Mouse (Mus musculus): ENCODE data around the gene Lpcat3. TPM values are rescaled to one million over a fixed set of nuclear protein-coding genes. Genes with fewer than 3 reads are reported as not detected.

Lpcat3 gene
- polyA plus RNA-seq, 1 experiment = not detected

DNA sequence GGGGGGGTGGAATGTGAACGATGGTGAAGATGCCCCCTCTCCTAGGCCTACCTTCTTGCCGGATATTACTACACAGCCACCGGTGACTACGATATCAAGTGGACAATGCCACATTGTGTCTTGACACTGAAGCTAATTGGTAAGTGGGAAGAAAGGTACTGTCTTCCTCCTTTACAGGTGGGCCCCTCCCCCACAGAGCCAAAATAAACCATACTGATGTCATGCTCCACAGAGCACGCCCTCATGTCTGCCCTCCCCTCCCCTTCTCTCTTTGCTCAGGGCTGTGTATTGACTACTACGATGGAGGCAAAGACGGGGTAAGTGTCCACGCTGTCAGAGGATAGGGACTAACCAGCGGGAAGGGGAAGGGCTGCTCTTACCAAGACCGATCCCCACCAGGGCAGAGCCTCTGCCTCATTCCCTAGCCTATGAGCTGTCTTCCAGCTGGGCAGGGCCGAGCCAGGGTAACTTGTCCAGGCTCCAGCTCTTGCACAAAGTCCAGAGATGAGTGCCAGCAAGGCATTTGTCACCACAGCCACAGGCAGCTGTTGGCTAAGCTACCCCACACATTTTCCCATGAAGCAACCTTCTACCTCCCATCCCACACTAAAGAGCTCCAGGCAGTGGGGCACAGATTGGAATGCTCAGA is 37.3 kb downstream of the Lpcat3 start:
- Histone ChIP-seq H3K27ac (ENCODE audit: insufficient read depth, low read depth, low read length) (no peak overlapping the region), H3K4me3 (ENCODE audit: insufficient read depth, low read depth, low read length) (no peak overlapping the region), H3K4me1 (ENCODE audit: control insufficient read depth, insufficient read depth, low read length) (no peaks in the 10 kb centered on the region; the same call in 1 of the 2 replicates)
- TF ChIP-seq CTCF (IDR thresholded peaks at IDR 0.05; ENCODE audit: insufficient read depth, low read depth, low read length) (no peak), POLR2A (IDR thresholded peaks at IDR 0.05; ENCODE audit: insufficient read depth, low read depth, low read length) (no peak)
- 60% methylated on average over 11 of the region's 11 CpGs for WGBS

DNA sequence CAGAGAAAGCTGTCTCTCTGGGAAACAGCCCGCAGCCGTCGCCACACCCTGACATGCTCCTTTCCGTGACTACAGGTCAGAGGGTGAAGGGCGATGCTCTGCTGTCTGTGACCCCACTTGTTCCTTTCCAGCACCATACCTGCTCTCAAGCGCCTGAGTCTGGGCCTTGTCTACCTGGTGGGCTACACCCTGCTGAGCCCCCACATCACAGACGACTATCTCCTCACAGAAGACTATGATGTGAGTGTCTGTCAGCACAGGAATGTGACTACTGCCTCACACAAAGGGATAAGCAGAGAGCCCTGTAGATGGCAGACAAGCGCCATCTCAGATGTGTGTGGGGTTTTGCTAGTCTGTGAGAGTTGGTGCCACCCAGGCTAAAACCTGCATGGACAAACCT is 38.5 kb downstream of the Lpcat3 start:
- no peak overlapping the region for H3K27ac ChIP-seq (ENCODE audit: insufficient read depth, low read depth, low read length)
- no peaks in the 10 kb centered on the region; the same call in 1 of the 2 replicates for H3K4me1 ChIP-seq (ENCODE audit: control insufficient read depth, insufficient read depth, low read length)
- 78% methylated on average over 8 of the region's 8 CpGs for WGBS
- no peak overlapping the region for H3K4me3 ChIP-seq (ENCODE audit: insufficient read depth, low read depth, low read length)
- no peak for TF ChIP-seq CTCF (IDR thresholded peaks at IDR 0.05; ENCODE audit: insufficient read depth, low read depth, low read length)
- no peak for TF ChIP-seq POLR2A (IDR thresholded peaks at IDR 0.05; ENCODE audit: insufficient read depth, low read depth, low read length)

- Histone ChIP-seq H3K27ac (ENCODE audit: insufficient read depth, low read depth, low read length) (no peak overlapping the region), H3K4me1 (ENCODE audit: control insufficient read depth, insufficient read depth, low read length) (no peaks in the 10 kb centered on the region; the same call in 1 of the 2 replicates), H3K4me3 (ENCODE audit: insufficient read depth, low read depth, low read length) (no peak overlapping the region)
- no peak for TF ChIP-seq POLR2A (IDR thresholded peaks at IDR 0.05; ENCODE audit: insufficient read depth, low read depth, low read length)
- TF ChIP-seq CTCF (IDR thresholded peaks at IDR 0.05; ENCODE audit: insufficient read depth, low read depth, low read length) = no peak
- WGBS = 88% methylated on average over 17 of the region's 17 CpGs
Measured at GRCm38 (mm10) chr6:124702102-124702783, 39.4 kb downstream of the Lpcat3 start.

DNA sequence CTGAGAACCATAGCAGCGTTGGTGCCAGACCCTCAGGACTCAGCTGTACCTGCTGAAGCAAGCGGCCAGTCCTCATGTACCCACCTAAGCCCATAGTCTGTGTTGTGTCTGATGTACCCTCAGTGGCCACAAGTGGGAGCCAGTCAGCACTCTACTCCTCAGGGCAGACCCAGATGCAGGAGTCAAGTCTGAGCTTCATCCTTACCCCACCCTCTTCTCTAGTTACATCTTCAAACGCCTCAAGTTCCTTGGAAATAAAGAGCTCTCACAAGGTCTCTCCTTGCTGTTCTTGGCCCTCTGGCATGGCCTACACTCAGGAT is 39.9 kb downstream of the Lpcat3 start:
- TF ChIP-seq CTCF (IDR thresholded peaks at IDR 0.05; ENCODE audit: insufficient read depth, low read depth, low read length) = peak; percentile 28; the same call in 1 of the 2 replicates
- no peak for TF ChIP-seq POLR2A (IDR thresholded peaks at IDR 0.05; ENCODE audit: insufficient read depth, low read depth, low read length)
- WGBS = 53% methylated on average over 3 of the region's 3 CpGs
- no peak overlapping the region for H3K27ac ChIP-seq (ENCODE audit: insufficient read depth, low read depth, low read length)
- H3K4me1 ChIP-seq (ENCODE audit: control insufficient read depth, insufficient read depth, low read length) = no peaks in the 10 kb centered on the region; the same call in 1 of the 2 replicates
- H3K4me3 ChIP-seq (ENCODE audit: insufficient read depth, low read depth, low read length) = no peak overlapping the region

GRCm38 (mm10) chr6:124703789-124704188 is 41.0 kb downstream of the Lpcat3 start:
- no peak overlapping the region for H3K27ac ChIP-seq (ENCODE audit: insufficient read depth, low read depth, low read length)
- 66% methylated on average over 7 of the region's 7 CpGs for WGBS
- no peak overlapping the region for H3K4me3 ChIP-seq (ENCODE audit: insufficient read depth, low read depth, low read length)
- no peak for TF ChIP-seq POLR2A (IDR thresholded peaks at IDR 0.05; ENCODE audit: insufficient read depth, low read depth, low read length)
- no peak for TF ChIP-seq CTCF (IDR thresholded peaks at IDR 0.05; ENCODE audit: insufficient read depth, low read depth, low read length)
- no peaks in the 10 kb centered on the region; the same call in 1 of the 2 replicates for H3K4me1 ChIP-seq (ENCODE audit: control insufficient read depth, insufficient read depth, low read length)

DNA sequence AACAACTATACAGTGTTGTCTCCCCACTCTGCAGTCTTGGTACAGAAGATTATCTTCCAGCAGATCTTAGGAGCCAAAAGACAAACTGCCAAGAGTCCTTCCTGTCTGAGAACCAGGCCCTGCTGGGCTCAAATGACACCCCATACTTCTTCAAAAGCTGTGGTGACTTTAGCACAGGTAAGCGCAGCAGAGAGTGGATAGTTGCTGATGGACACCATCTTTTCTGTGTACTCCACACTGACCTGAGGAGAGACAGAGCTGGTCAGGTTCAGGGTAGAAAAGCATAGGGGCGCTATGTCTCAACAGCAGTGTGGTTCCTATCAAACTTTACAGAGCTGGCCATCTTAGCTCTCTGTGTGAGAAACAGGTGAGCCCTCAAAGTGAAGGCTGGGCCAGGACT is 41.6 kb downstream of the Lpcat3 start:
- no peaks in the 10 kb centered on the region; the same call in 1 of the 2 replicates for H3K4me1 ChIP-seq (ENCODE audit: control insufficient read depth, insufficient read depth, low read length)
- TF ChIP-seq CTCF (IDR thresholded peaks at IDR 0.05; ENCODE audit: insufficient read depth, low read depth, low read length) = no peak
- no peak for TF ChIP-seq POLR2A (IDR thresholded peaks at IDR 0.05; ENCODE audit: insufficient read depth, low read depth, low read length)
- H3K4me3 ChIP-seq (ENCODE audit: insufficient read depth, low read depth, low read length) = no peak overlapping the region
- no peak overlapping the region for H3K27ac ChIP-seq (ENCODE audit: insufficient read depth, low read depth, low read length)
- 87% methylated on average over 2 of the region's 2 CpGs for WGBS

GRCm38 (mm10) chr6:124706061-124706627 is 43.3 kb downstream of the Lpcat3 start:
- WGBS = 68% methylated on average over 5 of the region's 5 CpGs

DNA sequence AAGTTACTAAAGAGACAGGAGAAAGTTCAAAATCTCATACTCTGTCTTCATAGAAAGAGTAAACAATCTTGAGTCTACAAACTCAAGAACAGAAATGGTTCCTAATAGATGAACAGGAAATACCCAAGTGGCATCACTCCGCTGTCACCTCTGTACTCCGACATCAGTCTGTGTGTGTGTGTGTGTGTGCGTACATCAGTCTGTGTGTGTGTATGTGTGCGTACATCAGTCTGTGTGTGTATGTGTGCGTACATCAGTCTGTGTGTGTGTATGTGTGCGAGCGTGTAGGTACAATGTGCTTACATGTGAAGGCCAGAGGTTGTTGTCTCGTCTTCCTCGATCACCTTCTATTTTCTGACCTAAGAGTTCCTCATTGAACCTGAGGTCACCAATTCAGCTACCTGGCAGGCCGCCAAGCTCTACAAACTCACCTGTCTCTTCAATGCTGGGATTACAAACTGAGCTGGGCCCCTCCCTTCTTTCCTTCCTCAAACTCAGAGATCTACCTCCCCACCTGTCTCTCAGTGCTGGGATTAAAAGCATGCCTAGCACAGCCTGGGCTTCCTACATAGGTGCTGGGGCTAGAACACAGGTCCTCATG is 45.6 kb downstream of the Lpcat3 start:
- Histone ChIP-seq H3K4me3 (ENCODE audit: insufficient read depth, low read depth, low read length) (no peak overlapping the region), H3K4me1 (ENCODE audit: control insufficient read depth, insufficient read depth, low read length) (peaks cover 9% of the 10 kb centered on the region), H3K27ac (ENCODE audit: insufficient read depth, low read depth, low read length) (no peak overlapping the region)
- WGBS = 91% methylated on average over 10 of the region's 10 CpGs
- TF ChIP-seq POLR2A (IDR thresholded peaks at IDR 0.05; ENCODE audit: insufficient read depth, low read depth, low read length) (no peak), CTCF (IDR thresholded peaks at IDR 0.05; ENCODE audit: insufficient read depth, low read depth, low read length) (no peak)

More at GRCm38 (mm10) chr6:124706061-124706627, 43.3 kb downstream of the Lpcat3 start:
- TF ChIP-seq CTCF (IDR thresholded peaks at IDR 0.05; ENCODE audit: insufficient read depth, low read depth, low read length) (no peak), POLR2A (IDR thresholded peaks at IDR 0.05; ENCODE audit: insufficient read depth, low read depth, low read length) (no peak)
- H3K4me3 ChIP-seq (ENCODE audit: insufficient read depth, low read depth, low read length) = no peak overlapping the region
- H3K27ac ChIP-seq (ENCODE audit: insufficient read depth, low read depth, low read length) = no peak overlapping the region
- peaks cover 3% of the 10 kb centered on the region for H3K4me1 ChIP-seq (ENCODE audit: control insufficient read depth, insufficient read depth, low read length)
